Comparison of ENCODE assay signal across 8 mouse cellular contexts in the genomic region with DNA sequence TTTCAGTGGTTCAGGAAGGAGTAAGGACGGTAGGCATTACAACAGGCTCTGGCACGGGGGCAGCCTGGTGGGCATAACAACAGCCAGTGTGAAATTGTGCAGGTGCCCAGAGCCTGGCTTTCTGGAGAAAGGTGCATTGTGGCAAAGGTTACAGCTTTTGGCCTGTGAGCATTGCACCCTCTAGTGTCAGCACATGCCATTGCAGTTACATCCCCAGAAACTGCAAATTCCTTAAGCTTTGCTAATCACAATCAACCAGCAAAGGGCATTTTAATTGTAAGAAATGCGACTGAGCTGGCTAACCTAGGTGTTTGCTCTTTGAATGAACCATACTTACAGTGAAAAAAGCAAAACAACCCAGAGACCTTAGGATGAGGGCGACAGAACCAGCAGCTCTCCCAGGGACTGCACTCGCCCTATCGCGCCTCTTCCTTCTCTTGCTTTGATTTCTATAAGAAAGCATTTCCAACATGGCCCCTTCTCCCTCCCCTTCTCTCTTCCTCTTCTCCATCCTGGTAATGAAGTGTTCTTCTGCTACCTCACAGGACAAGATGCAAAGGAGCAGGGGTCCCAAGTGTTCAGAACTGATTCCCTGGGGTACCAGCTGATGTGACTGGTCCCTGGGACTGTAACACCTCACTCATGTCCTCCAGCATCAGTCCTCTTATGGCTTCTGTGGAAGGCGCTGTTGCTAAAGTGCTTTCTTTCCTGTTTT. TPM values are rescaled to one million over a fixed set of nuclear protein-coding genes. Genes with fewer than 3 reads are reported as not detected.
DNase-seq lines count a peak whose midpoint lies in the region; ATAC-seq lines count a peak whose summit lies in the region.

No protein-coding gene starts in this region.

- H3K4me3 ChIP-seq in forebrain, embryonic 11.5 days (ENCODE audit: low read depth, low read length): peak overlapping the region; percentile 22
- H3K4me3 ChIP-seq in hindbrain, embryonic 12.5 days: peak overlapping the region; percentile 27
- H3K4me3 ChIP-seq in limb, embryonic 11.5 days (ENCODE audit: low read depth, low read length): peak overlapping the region; percentile 5
- peak overlapping the region; percentile 36 for H3K4me3 ChIP-seq in midbrain, embryonic 12.5 days

- ATAC-seq in cerebellum, adult (ENCODE audit: insufficient number of reproducible peaks, low FRiP score, low TSS enrichment): peak; percentile 52; the same call in 1 of the 2 replicates
- no peak for ATAC-seq in forebrain, embryonic 11.5 days (replicated peaks; ENCODE audit: low FRiP score)
- ATAC-seq in hindbrain, embryonic 12.5 days (ENCODE audit: low FRiP score): no peak
- no peak for ATAC-seq in limb, embryonic 11.5 days (ENCODE audit: insufficient number of reproducible peaks, low FRiP score, low TSS enrichment, low read depth)
- ATAC-seq in midbrain, embryonic 12.5 days (ENCODE audit: low FRiP score, low read depth): 0 out of 2 replicates have a peak, but pooled peaks have one; percentile 38

- 0 out of 2 replicates have a peak, but pooled peaks cover 2% of the 10 kb centered on the region for H3K4me1 ChIP-seq in forebrain, embryonic 11.5 days (replicated peaks; ENCODE audit: control insufficient read depth, insufficient read depth, low read length)
- H3K4me1 ChIP-seq in hindbrain, embryonic 12.5 days: peaks cover 14% of the 10 kb centered on the region
- H3K4me1 ChIP-seq in limb, embryonic 11.5 days (ENCODE audit: control insufficient read depth, insufficient read depth, low read length): peaks cover 4% of the 10 kb centered on the region; the same call in 1 of the 2 replicates
- peaks cover 9% of the 10 kb centered on the region; the same call in 1 of the 2 replicates for H3K4me1 ChIP-seq in midbrain, embryonic 12.5 days

- no peaks in the 10 kb centered on the region for H3K9me3 ChIP-seq in forebrain, embryonic 11.5 days (ENCODE audit: control insufficient read depth, low read length)
- no peaks in the 10 kb centered on the region for H3K9me3 ChIP-seq in hindbrain, embryonic 12.5 days (replicated peaks)
- H3K9me3 ChIP-seq in limb, embryonic 11.5 days (ENCODE audit: control insufficient read depth, low read length): no peaks in the 10 kb centered on the region
- H3K9me3 ChIP-seq in midbrain, embryonic 12.5 days: no peaks in the 10 kb centered on the region

- H3K9ac ChIP-seq in forebrain, embryonic 11.5 days (ENCODE audit: low read length): no peak overlapping the region
- peak overlapping the region; percentile 39; the same call in 1 of the 2 replicates for H3K9ac ChIP-seq in hindbrain, embryonic 12.5 days
- H3K9ac ChIP-seq in limb, embryonic 11.5 days (ENCODE audit: low read length): no peak overlapping the region
- H3K9ac ChIP-seq in midbrain, embryonic 12.5 days (replicated peaks): no peak overlapping the region; the same call in 1 of the 2 replicates

- H3K27ac ChIP-seq in forebrain, embryonic 11.5 days (ENCODE audit: low read depth, low read length): no peak overlapping the region
- no peak overlapping the region for H3K27ac ChIP-seq in hindbrain, embryonic 12.5 days
- H3K27ac ChIP-seq in limb, embryonic 11.5 days (replicated peaks; ENCODE audit: low read depth, low read length): no peak overlapping the region
- H3K27ac ChIP-seq in midbrain, embryonic 12.5 days (replicated peaks): no peak overlapping the region

- peak; percentile 25 for DNase-seq in right cerebral cortex, postnatal 14 days
- no peak for DNase-seq in right cerebral cortex, postnatal 36 days (ENCODE audit: low spot score in 2 of 2)
- DNase-seq in forebrain, embryonic 11.5 days (ENCODE audit: low spot score): peak; percentile 71
- DNase-seq in limb, embryonic 11.5 days (ENCODE audit: low spot score): peak; percentile 70
- peak; percentile 58 for DNase-seq in testis, postnatal 10 days (ENCODE audit: low spot score)

- WGBS in forebrain, embryonic 11.5 days: 2% methylated on average over 8 of the region's 8 CpGs
- 6% methylated on average over 8 of the region's 8 CpGs for WGBS in hindbrain, embryonic 12.5 days
- WGBS in limb, embryonic 11.5 days: 3% methylated on average over 8 of the region's 8 CpGs
- 3% methylated on average over 8 of the region's 8 CpGs for WGBS in midbrain, embryonic 12.5 days

- peaks cover 21% of the 10 kb centered on the region for H3K27me3 ChIP-seq in forebrain, embryonic 11.5 days (ENCODE audit: control insufficient read depth, insufficient read depth, low read length)
- peaks cover 43% of the 10 kb centered on the region for H3K27me3 ChIP-seq in hindbrain, embryonic 12.5 days
- peaks cover 14% of the 10 kb centered on the region for H3K27me3 ChIP-seq in limb, embryonic 11.5 days (ENCODE audit: control insufficient read depth, insufficient read depth, low read length)
- peaks cover 72% of the 10 kb centered on the region for H3K27me3 ChIP-seq in midbrain, embryonic 12.5 days

- no peaks in the 10 kb centered on the region for H3K36me3 ChIP-seq in forebrain, embryonic 11.5 days (ENCODE audit: control insufficient read depth, insufficient read depth, low read length)
- no peaks in the 10 kb centered on the region for H3K36me3 ChIP-seq in hindbrain, embryonic 12.5 days
- no peaks in the 10 kb centered on the region for H3K36me3 ChIP-seq in limb, embryonic 11.5 days (ENCODE audit: control insufficient read depth, insufficient read depth, low read length)
- no peaks in the 10 kb centered on the region for H3K36me3 ChIP-seq in midbrain, embryonic 12.5 days

- peak overlapping the region; percentile 62 for H3K4me2 ChIP-seq in forebrain, embryonic 11.5 days (ENCODE audit: low read depth, low read length, severe bottlenecking)
- H3K4me2 ChIP-seq in hindbrain, embryonic 12.5 days (replicated peaks): peak overlapping the region; percentile 56
- H3K4me2 ChIP-seq in limb, embryonic 11.5 days (ENCODE audit: low read depth, severe bottlenecking): peak overlapping the region; percentile 36
- peak overlapping the region; percentile 57 for H3K4me2 ChIP-seq in midbrain, embryonic 12.5 days (replicated peaks)

RNA-seq across cellular contexts. Expression of a gene that starts 25.3 kb away (rescaled TPM):
- polyA plus RNA-seq in forebrain, embryonic 11.5 days (2014; fragmentation: Nextera tagmentation; extraction: Ambion mirVana): 8.1 and 9.1 TPM in 2 replicates
- polyA plus RNA-seq in hindbrain, embryonic 12.5 days (2016; fragmentation: Nextera tagmentation; extraction: Ambion mirVana): 11.2 and 11.6 TPM in 2 replicates
- polyA plus RNA-seq in limb, embryonic 11.5 days (2014; fragmentation: Nextera tagmentation; extraction: Ambion mirVana): 8.6 and 10.1 TPM in 2 replicates
- 8.3 and 8.4 TPM in 2 replicates for polyA plus RNA-seq in midbrain, embryonic 12.5 days (2016; fragmentation: Nextera tagmentation; extraction: Ambion mirVana)

Comparison
In these comparisons a context has a peak if more than half of its experiments do, and no peak if none do; other contexts are left out.
1. DNase-seq: peak in right cerebral cortex, postnatal 14 days (single experiment), forebrain, embryonic 11.5 days (single experiment), limb, embryonic 11.5 days (single experiment) and testis, postnatal 10 days (single experiment); none in right cerebral cortex, postnatal 36 days (0 of 2).
2. ATAC-seq: peak in cerebellum, adult (single experiment) and midbrain, embryonic 12.5 days (single experiment); none in forebrain, embryonic 11.5 days (single experiment), hindbrain, embryonic 12.5 days (single experiment) and limb, embryonic 11.5 days (single experiment).
3. Peak in every context shown above with its lines, with median percentiles within 50 percentile points of each other: H3K4me2 ChIP-seq and H3K4me3 ChIP-seq.